Mouse (Mus musculus): ENCODE results near the gene Dgcr2.

Gene Dgcr2

DNA sequence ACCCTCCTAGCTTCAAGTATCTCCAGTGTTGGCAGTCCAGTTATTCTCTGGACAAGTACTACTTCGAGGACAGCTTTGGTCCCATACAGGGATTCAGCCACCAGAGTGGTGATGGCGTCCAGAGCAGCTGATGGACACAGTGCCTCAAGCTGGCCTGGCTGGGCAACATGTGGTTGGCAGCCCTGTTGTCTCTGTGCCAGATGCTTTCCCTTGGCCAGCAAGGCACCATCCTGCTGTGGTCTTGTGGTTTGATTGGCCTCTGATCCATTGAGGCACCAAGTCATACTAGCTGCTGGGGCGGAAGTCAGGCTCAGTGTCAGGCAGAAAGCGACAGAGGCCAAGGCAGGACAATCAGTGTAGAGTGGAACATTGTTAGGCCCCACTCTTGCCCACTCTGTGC, 89.2 kb downstream of the Dgcr2 start:
- no peak for DNase-seq (ENCODE audit: low spot score in 2 of 2)

- DNase-seq (ENCODE audit: low spot score in 2 of 2) = peak; percentile 94 to 95
These were observed 91.0 kb downstream of the Dgcr2 start for GRCm38 (mm10) chr16:17807192-17808009.

DNA sequence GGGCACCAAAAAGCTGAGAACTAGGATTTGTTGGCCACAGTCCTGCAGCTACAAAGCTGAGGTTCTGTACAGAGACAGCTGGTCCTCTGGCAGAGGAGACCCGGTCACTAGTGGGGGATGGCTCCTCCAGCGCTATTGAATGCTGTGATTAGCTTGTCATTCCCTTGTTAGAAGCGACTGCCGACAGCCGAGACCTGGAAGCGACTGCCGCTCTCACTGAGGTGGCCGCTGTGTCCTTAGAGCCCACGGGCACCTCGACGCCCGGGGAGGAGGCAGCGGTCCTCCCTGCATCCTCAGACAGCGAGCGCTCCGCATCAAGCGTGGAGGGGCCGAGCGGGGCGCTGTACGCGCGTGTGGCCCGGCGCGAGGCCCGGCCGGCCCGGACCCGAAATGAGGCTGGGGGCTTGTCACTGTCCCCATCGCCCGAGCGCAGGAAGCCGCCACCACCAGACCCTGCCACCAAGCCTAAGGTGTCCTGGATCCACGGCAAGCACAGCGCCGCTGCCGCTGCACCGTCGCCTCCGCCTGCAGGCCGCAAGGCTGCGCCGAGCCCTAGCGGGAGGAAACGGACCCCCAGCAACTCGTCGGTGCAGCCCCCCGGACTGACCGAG, 91.7 kb downstream of the Dgcr2 start:
- peak in 1 of 2 experiments; percentile 45 for DNase-seq (ENCODE audit: low spot score in 2 of 2)

GRCm38 (mm10) chr16:17804982-17805381, 93.4 kb downstream of the Dgcr2 start:
- no peak for DNase-seq (ENCODE audit: low spot score in 2 of 2)

DNA sequence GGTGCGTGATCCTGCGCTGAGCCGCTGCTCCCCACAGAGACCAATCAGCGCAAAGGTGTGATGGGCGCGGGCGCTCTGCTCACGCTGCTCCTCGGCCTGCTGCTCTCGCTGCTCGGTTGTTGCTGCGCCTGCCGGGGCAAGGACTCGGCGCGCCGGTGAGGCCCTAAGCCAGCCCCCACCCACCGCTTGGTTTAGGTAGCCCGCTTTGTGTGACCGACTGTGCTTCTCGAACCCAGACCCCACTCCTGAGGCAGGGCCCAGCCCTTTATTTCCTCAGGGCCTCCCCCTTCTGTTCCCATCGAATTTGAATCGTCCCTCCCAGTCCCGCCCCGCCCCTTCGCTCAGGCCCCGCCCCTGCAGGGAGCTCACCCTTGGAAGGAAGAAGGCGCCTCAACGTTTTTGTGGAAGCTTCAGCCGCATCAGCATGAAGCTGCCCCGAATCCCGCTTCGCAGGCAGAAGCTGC, 93.9 kb downstream of the Dgcr2 start:
- no peak for DNase-seq (ENCODE audit: low spot score in 2 of 2)

DNA sequence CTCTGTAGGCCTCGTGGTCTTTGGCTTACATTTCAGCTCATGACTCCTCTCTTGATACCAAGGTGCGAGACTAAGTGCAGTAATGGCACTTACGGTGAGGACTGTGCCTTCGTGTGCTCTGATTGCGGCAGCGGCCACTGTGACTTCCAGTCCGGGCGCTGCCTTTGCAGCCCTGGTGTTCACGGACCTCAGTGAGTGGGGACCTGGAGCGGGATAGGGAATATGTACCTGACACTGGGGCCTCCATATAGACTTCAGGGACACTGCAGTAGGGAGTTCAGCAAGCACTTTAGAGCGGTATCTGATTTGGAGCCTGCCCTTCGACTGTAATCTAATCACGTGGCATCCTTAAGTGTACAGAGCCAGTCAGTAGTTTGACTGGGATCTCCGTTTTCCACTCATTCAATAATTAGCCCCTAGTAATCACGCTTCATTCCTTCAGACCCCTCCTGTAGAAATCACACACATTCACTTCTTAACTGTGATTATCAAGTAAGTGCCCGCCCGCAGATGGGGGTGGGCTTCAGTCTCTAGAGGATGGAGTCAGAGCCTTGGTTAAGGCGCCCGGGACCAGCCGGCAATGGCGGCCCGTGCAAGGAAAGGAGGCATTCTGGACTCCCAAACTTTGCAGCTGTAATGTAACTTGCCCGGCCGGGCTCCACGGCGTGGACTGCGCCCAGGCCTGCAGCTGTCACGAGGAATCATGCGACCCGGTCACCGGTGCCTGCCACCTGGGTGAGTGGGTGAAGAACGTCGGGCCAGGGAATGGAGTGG, 94.5 kb downstream of the Dgcr2 start:
- DNase-seq (ENCODE audit: low spot score in 2 of 2) = no peak

- peak; percentile 64 to 73 for DNase-seq (ENCODE audit: low spot score in 2 of 2)
These were observed 95.3 kb downstream of the Dgcr2 start for GRCm38 (mm10) chr16:17802839-17803674.

DNA sequence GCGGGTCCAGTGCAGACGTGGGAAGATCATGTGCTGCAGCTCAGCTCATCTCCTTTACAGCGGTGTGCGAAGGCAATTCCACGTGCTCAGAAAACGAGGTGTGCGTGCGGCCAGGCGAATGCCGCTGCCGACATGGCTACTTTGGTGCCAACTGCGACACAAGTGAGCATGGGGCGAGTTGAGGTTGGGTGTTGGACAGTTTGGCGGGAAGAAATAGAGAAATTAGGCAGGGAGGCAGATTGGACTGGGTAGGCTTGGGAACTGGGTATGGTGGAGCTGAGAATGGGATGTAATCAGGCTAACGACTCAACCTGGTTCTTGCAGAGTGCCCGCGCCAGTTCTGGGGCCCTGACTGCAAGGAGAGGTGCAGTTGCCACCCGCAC, 95.9 kb downstream of the Dgcr2 start:
- DNase-seq (ENCODE audit: low spot score in 2 of 2) = no peak

- DNase-seq (ENCODE audit: low spot score in 2 of 2) = no peak
These were observed 96.4 kb downstream of the Dgcr2 start for GRCm38 (mm10) chr16:17801777-17802455.

DNA sequence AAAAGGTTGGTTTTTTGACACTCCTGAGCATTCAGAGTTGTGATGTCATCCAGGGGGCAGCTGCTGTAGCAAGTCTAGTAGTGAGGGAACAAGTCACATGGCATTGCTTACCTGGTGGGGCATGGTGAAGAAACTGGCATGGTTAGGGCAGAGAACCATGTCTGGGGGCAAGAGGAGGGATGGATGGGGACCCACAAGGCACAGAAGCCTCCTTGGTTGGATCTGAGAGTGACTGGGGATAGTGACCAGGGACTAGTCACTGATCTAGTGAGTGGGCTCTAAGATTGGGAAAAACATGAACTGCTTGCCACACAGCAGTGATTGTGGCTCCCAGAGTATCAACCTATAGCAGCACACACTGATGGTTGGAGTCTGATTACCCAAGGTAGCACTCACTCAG, 98.8 kb downstream of the Dgcr2 start:
- DNase-seq (ENCODE audit: low spot score in 2 of 2) = no peak

- DNase-seq (ENCODE audit: low spot score in 2 of 2) = no peak
These were observed 99.8 kb downstream of the Dgcr2 start for GRCm38 (mm10) chr16:17798321-17799180.

- DNase-seq (ENCODE audit: low spot score in 2 of 2) = no peak
These were observed 100.5 kb downstream of the Dgcr2 start for GRCm38 (mm10) chr16:17797812-17798311.

DNA sequence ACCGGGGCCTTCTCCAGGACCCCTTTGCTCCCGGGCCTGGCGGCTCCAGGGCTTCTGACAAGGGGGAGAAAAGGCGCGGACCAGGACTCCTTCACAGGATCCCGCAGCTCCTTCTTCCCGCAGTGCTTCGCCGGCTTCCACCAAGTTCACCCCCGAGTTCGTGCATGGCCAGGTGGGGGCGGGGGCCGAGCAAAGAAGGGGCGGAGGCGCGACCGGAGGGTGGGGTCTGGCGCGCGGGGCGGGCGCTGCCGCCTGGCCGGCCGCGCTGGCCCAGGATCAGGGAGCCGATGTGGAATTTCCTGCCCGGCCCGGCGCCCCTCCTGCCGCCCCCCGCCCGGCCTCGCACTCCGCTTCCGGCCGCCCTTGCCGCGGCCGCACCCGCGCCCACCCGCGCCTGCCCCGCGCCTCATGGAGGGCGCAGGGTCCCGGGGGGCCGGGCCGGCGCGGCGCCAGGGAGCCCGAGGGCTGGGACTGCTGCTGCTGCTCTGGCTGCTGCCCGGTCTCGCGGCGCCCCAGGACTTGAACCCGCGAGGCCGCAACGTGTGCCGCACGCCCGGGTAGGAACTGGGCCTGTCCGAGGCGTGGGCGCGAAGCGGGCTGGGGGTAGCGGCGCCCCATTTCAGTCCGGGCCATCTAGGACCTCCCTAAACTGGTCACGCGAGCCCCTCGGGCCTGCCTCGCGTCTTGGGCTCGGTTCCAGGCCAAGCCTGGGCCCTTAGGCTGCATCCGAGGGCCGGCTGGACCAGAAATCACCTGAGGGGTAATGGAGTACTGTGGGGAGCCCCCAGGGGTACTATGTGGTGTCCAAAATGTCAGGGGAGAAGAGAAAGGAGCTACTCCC, 101.2 kb downstream of the Dgcr2 start, which contains the start of gene Scarf2:
Gene Scarf2 (plus strand): TSS at position 312 of the 841 bp plus-strand sequence.
- DNase-seq (ENCODE audit: low spot score in 2 of 2) = no peak

DNA sequence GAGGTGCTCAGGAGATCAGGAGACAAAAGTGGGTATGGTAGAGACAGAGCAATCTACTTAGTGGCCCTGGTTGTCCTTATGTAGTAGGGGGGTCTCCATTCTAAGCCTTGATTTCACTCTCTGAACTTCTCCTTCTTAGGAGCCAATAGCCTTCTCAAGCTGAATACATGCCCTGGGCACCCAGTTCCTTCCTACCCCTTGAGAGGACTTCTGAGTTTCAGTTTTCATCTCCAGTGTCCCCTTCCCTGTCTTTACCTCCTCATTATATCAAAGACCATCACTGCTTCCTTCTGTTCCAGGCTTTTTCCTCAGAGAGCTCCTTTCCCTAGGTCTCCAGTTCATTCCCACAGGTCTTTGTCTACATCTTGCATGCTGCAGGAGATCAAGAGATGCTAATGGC, 101.8 kb downstream of the Dgcr2 start:
- DNase-seq (ENCODE audit: low spot score in 2 of 2) = no peak

- no peak for DNase-seq (ENCODE audit: low spot score in 2 of 2)
These were observed 102.7 kb downstream of the Dgcr2 start for GRCm38 (mm10) chr16:17795643-17796042.

DNA sequence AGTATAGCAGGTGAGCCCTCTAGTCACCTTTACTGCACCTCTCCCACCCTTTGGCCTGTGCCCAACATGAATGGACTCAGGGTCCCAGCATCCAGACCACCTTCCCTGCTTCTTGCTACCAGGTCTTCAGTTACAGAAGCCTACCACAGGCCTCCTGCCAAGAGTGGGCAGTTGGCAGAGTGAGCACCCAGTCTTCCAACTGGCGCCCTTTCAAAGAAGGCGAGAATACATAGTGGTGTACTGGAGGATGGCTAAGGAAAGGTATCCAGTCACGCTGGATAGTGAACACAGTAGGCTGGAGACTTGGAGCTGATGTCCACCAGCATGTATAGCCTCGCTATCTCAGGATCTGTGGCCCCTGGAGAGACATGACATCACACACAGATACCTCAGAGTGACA, 104.3 kb downstream of the Dgcr2 start:
- peak; percentile 47 to 52 for DNase-seq (ENCODE audit: low spot score in 2 of 2)

DNA sequence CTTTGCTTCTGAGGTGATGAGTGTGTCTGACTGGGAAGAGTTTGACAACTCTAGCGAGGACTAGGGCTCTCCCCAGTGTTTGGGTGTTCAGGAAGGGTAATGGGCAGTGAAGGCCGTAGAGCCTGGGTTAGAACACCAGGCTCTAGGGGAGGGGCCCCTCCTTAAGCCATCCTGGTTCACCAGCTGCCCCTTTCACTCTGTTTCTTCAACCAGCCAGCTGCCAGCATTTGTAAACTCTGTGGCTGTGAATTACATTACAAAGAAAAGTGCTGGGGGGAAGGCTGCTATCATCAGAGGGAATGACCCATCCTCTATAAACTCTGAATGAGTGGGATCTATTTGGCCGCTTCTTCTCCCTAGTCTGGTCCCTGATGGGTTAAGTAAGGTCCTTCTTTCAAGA, 105.6 kb downstream of the Dgcr2 start:
- no peak for DNase-seq (ENCODE audit: low spot score in 2 of 2)
